Mouse (Mus musculus): Measurements from ENCODE around the gene Rnf169.
A peak's percentile ranks its signal among the peaks of the same experiment; 100 is the strongest.

The Rnf169 gene

DNA sequence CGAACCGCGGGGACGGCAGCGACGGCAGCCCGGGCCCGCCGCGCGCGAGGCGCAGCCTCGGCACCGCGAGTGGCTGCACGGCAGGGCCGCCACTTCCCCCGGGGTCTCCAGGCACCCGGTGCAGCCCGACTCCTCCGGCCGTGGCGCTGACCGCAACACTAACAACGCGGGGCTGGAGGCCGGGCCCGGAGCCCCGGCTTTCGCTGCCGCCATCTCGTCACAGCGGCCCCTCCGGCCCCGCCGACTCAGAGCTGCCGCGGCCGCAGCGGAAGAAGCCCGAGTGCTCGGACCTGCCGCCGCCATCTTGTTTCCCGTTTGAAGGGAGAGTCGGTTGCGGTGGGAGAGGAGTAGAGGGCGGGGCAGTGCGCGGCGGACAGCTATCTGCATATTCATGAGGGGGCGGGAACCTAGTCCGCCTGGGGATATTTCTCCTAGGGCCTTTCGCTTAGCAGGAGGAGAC is at the start of gene Rnf169:
Rnf169 (minus strand) TSS at position 317 of the 460 bp plus-strand sequence.
- peak; percentile 76 for DNase-seq (ENCODE audit: low spot score)

DNA sequence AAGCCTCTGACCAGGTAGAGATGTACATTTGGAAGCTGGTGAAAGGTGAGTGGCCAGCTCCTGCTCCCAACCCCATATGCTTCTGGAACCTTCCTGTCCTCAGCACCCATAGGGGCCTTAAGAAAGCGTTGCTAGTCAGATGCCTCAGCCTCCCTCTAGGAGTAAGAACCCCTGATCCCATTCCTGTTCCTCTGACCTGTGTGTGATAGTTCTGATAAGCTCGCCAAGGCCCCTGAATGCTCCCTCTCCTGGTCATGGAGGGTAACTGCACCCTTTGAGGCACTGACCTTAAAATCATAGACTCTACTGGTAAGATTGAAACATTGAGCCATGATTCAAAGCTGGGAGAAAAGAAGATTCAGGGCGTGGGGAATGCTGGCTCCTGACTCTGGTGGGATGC is 49.1 kb upstream of the Rnf169 start:
- DNase-seq (ENCODE audit: low spot score): no peak

DNA sequence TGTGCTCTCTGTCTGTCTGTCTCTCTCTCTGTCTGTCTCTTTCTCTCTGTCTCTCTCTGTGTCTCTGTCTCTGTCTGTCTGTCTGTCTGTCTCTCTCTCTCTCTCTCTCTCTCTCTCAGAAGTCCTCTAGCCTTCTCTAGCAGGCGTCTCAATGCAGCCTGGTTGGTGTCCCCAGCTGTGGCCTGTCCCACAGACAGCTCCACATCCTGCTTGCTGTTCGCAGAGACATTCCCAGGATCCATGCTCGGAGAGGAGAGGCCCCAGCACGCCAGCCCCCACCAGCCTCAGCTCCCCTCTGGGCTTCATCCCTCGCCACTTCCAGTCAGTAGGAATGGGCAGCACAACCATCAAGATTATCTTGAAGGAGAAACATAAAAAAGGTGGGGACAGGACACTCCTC is 47.1 kb upstream of the Rnf169 start:
- DNase-seq (ENCODE audit: low spot score): no peak

DNA sequence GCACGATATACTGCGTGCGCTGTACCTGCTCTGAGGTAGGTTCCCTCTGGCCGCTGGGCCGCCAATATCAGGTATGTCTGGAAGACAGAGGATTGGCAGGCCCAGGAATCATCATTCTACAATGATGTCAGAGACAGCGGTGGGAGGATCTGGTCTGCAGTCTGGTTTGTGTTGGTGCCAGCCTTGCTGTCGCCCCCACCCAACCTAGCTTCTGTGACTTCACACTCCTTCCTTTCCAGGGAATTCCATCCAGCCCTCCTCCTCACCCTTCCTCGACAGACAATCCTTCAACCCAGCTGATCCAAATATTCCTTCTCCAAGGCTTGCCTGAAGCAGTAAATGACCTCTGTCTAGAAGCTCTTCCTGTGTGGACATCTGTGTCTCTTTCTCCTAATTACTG is 36.8 kb upstream of the Rnf169 start:
- no peak for DNase-seq (ENCODE audit: low spot score)

DNA sequence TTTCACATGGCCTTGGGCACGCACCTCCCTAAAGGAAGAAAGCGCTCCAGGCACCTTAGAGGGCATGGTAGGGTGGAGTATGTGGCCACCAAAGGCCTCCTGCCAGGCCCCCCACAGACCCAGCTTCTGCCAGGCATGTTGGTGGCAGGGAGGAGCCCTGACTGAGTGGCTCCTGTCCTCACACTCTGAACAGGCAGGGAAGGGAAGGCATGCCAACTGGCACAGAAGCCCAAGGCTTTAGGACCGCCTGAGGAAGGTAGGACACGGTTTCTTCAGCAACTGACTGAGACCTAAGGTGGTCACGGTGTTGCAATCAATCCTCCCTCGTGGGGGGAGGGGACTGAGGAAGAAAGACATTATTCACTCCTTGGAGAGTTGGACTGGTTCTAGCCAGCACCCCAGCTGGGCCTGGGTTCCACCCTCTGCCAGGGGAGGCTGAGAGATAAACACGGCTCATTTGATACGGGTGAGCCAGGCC is 33.9 kb upstream of the Rnf169 start:
- peak; percentile 20 for DNase-seq (ENCODE audit: low spot score)

DNA sequence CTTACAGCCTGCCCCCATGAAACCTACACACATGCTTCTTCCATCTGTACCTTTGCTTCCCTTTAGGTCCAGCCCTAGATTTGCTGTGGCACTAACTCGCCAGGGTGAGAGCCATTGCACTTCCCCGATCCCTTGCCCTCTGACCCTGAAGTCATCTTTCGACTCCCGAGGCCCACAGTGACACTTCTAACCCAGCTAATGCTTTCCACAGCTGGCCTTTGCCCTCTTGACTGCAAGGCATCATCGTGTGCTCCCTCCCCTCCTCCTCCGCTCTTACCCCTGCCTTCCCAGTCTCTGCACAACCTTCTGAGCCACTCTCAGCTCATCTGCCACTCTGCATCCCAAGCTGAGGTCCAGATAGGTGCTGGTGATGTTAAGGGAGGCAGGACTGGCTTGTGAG is 32.3 kb upstream of the Rnf169 start:
- no peak for DNase-seq (ENCODE audit: low spot score)

DNA sequence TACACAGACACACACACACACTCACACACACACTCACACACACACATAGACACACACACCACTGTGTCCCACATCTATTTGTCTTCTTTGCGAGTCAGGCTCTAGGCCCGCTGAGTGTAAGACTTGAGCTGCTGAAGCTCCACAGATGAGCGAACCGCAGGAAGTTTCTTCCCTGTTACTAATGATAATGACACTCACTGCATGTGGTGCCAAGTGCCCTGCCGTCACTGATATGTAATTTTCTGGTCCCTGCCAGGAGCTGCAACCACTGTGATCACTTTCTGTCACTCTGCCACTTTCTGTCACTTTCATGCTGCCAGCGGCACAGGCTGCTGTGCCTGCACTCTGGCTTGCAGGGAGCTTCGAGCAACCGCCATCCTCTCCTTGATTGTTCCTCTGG is 31.8 kb upstream of the Rnf169 start:
- DNase-seq (ENCODE audit: low spot score): no peak

DNA sequence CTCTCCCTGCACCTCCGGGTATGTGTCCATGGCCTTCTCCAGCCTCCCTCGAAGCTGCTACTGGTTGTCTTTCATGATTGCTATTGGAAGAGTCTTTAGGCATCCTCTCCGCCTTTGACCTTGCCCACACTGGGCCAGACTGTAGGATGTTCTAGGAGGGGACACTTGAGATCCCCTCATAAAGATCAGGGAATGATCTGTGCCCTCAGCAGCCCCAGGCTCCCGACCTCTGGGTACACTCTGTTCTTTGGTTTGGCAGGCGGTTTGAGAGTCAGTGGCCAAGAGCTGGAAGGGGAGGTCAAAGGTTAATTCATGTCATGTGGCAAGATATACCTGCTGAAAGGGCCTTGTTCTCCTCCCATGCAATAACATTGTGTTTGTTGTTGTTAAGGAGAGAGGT is 30.5 kb upstream of the Rnf169 start:
- no peak for DNase-seq (ENCODE audit: low spot score)

DNA sequence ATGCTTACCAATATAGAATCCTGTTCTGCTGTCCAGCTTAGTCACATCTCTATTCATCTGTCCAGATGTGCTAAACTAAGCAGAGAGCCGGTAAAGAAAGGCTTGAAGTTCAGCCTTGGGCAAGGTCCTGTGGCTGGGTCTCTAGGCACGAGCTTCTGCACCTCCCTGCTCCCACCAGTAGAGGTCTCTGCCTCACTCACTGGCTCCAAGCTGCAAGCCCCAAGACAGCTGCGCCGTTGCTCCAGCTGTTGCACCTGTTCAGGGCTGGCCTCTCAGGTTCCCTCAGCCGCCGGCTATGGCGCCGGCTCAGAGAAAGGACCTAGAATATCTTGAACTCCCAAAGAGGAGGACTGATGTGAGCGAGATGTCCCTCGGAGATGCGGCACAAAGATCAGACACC is 29.4 kb upstream of the Rnf169 start:
- peak; percentile 40 for DNase-seq (ENCODE audit: low spot score)

DNA sequence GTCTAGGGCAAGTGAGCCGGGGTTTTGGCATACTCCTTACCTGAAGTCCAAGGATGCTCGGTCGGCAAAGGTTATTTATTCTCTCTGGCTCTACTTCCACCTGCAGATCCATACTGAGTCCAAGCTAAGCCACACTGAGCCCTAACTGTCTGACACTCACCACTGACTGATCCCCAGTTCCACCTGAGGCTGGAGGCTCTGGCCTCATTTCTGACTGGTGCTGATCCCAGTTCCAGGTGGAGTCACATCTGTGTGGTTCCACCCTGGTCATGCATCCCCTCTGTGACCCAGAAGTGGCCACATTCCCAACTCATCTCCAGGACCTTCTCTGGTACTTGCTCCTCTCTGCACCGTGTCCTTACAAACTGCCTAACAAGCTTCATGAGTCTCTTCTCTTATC is 28.5 kb upstream of the Rnf169 start:
- DNase-seq (ENCODE audit: low spot score): no peak

DNA sequence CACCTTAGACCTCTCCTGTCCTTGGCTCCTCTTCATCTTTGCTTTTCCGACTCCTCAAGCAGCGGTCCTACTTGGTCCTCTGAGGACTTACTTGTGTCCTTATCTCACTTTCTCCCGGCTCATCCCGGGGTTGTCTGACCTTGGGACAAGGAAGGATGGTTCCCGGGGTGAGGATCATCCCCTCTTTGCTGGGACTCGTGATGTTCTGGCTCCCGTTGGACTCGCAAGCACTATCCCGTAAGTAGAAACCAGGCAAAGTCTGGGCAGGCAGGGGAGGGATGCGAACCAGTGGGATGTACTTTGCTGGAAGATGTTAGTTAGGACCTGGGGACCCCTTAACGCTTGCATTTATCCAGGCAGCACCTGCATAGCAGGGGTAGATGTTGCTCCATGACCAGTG is 26.2 kb upstream of the Rnf169 start:
- no peak for DNase-seq (ENCODE audit: low spot score)

DNA sequence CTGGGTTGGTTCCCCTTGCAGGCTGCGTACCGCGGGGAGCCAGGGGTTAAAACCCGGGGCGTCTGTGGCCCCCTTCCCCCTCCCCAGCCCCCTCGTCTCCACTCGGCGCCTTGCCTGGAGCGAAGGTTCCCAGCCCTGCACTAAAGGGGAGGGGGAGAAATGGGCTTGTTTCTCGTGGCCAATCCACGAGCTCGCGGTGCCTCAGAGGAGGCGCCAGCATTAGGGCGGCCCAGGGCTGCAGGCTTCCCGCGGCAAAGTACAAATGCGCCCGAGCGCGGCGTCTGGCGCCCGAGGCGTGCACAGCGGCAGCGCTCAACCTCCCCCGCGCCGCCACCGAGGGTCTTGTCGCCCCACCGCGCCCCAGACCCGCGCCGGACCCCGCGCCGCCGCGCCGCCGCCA is 25.5 kb upstream of the Rnf169 start, which contains the start of gene Chrdl2:
Chrdl2 (plus strand) TSS at position 383 of the 400 bp plus-strand sequence.
- DNase-seq (ENCODE audit: low spot score): no peak

DNA sequence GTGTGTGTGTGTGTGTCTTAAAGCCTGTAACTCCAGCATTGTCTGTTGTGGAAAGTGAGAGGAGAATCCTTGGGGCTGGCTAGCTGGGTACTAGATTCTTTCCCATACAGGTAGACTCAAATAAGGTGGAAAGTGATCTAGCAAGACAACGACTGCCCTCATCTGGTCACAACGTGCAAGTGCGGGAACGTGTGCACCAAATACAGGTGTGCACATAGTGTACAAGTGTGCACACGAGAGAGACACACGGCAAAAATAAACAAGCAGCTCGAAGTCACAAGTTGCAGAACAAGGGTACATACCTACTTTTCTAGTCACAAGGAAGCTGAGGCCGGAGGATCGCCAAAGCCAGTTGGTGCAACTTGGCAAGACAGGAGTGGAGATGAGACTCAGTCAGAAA is 23.5 kb upstream of the Rnf169 start:
- DNase-seq (ENCODE audit: low spot score): no peak

DNA sequence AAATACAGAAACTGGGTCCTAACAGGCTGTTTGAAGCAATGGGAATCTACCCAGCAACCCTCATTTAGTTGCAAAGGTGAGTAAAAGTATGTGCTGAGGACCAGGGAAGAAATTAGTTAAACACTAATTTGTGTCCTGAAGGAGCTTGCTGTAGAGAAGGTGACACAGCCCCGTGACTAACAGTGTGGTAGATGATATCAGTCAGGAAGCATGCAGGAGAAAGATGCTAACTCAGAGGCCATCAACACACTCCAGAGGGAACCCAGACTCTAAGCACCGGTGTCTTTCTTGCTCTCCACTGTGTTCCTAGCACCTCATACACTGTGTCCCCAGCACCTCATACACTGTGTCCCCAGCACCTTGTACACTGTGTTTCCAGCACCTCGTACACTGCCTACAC is 18.4 kb upstream of the Rnf169 start:
- no peak for DNase-seq (ENCODE audit: low spot score)

DNA sequence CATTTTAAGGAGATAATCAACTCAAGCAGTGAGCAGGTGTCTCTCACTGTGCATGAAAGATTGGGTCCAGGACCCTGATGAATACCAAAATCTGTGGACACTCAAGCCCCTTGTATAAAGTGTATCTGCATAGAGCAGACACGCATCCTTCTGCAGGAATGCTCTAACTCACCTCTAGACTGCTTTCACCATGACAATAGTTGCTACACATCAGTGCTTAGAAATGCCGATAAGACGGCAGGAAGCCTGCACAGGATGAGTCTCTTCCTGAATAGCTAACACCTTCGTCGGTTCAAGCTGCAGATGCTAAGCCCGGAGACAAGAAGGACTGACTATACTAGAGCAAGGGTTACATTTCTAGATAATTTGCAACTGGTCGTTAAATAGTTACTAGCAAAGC is 14.9 kb upstream of the Rnf169 start:
- DNase-seq (ENCODE audit: low spot score): no peak

DNA sequence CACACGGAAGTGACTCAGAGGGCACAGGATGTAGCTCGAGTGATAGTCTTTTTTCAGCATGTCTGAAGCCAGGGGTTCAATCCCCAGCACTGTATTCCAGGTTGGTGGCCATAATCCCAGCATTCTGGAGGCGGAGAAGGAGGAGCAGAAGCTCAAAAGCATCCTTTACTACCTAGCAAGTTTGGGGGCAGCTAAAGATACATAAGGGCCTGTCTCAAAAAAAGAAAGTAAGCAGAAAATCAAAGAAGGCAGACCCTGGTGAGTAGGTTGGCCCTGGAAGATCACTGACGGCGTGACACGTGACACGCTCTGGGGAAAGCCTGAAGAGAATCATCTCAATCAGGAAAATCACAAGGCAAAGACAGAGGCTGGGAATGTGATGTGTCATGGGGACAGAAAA is 12.9 kb upstream of the Rnf169 start:
- DNase-seq (ENCODE audit: low spot score): no peak

DNA sequence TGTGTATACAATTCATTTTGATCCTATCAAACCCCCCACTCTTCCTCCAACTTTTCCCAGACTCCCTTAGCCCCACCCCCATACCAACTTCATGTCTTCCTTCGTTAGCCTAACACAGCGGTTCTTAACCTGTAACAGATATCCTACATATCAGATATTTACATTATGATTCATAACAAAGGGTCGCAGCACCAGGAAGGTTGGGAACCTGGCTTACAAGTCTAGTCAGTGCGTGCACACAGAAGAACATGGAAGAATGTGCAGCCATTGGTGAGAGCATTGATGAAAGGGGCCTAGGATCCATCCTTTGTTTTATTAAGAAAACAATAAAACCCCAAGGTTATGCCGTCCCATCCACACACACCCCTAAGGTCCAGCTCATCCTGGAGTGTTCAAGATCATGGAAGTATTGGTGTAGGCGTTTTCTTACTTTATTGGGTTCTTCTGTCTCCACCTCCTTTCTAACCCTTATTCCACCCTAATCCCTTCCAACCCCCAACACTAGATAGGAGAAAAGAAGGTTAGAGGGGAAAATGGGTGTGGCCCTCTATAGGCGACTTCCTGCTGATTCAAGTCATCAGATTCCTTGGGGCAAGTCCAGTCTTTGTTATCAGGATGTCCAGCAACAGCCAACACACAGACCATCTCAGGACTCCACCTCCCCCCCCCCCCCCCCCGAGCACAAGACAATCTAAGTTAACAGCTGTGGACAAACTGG is 10.9 kb upstream of the Rnf169 start:
- no peak for DNase-seq (ENCODE audit: low spot score)

DNA sequence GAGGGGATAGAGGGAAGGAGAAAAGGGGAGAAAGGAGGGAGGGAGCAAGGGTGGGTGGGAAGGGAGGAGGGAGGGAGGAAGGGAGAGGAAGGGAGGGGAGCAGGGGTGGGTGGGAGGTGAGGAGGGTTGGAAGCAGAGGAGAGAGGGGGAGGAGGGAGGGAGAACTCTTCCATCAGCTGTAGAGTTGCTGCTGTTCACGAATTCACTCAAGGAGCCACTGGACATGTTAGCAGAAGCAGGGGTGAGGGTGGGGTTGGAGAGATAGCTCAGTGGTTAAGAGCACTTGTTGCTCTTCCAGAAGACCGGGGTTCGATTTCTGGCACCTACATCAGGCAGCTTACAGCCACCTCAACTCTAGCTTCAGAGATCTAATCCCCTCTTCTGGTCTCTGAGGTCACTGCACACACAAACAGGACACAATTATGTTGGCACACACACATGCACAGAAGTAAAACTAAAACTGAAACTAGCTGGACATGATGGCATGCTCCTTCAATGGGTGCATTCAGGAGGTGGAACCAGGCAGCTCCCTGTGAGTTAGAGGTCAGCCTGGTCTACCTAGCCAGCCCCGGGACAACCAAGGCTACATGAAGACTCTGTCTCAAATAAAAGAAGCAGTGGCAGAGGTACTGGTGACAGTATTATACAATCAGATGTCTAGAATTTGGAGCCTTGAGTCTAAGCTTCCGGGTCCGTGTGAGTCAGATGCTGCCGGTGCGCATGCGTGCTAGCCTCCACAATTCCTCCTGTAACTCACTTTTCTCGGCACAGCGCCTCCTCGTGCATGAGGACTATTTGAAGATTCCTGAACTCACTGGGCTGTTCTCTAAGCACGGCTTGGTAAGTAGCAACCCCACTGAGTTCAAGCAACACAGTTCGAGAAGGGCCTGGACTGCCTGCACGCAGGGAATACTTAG is 9.9 kb upstream of the Rnf169 start:
- DNase-seq (ENCODE audit: low spot score): no peak

DNA sequence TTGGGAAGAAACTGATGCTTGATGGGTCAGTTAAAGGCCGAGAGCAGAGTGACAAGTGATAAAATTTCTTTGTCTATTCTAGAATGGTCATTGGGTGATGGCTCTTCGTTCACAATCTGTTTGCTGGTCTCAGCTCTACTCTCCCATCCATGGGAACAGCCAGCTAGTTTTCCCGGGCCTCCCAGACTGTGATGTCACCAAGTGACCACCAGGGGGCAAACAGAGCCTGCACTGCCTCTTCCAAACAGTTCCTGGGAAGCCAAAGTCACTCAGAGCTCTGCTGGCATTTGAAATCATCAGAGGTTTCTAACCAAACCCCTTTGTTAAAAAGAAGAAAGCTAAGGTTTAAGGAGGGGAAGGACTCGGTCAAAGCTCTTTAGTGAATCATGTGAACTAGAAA is 8.5 kb upstream of the Rnf169 start:
- DNase-seq (ENCODE audit: low spot score): peak; percentile 71

DNA sequence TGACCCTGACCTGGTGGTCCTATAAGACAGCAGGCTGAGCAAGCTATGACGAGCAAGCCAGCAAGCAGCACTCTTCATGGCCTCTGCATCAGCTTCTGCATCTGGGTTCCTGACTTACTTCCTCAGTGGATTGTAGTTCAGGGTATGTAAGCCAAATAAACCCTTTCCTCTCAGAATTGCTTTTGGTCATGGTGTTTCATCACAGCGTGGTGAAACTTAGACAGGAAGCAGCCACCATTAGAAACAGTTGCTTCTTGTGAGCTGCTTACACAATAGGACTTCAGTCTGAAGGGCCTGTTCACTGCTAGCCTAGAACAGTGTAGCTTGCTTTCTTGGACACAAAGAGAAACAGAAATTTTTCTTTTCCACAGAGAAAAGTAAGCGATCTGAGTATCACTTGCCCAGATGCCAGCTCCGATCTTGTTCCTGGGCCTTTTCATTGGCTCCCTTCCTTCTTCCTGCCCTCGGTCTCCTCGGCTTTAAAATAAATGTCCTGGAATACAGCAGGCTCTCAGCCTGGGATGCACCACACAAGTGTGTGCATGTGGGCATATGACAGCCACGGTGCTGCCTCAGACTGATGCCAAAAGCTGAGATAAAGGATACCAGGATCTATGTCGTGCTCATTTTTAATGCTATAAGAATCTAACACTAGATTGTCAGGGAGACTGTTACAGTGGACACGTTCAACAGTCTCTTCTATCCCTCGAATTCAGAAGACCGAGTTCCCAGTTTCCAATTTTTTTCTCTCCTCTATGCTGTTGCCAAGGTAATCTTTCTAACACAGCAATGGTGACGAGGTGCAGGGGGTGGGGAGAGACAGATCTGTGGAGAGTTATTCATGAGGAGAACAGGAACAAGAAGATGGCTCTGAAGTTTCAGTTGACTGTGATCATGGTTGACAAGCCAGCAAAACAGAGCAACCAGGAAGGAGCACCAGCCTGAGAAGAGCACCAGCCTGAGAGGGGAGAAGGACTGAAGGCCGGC is 2.3 kb upstream of the Rnf169 start:
- DNase-seq (ENCODE audit: low spot score): no peak

DNA sequence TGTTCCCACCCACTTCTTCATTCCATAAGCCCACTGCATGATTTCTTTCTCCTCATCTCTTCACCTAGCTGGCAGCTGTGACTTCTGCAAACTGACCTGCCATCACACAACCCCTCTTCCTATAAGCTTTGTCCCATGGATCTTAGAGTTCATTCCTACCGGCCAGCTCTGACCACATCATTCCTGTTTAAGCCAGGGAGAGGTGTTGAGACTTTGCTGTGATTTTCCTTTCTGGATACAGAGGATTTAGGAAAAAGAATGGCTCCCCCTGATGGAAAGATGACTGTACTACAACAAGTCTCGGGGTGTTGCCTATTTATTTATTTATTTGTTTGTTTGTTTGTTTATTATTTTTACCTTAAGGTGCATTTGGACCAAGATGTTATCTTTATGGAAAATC is 1.1 kb upstream of the Rnf169 start:
- DNase-seq (ENCODE audit: low spot score): no peak

All from ovary, postnatal 14 days (tissue).